Mouse (Mus musculus): ENCODE results near the gene Prrt1. TPM values are rescaled to one million over a fixed set of nuclear protein-coding genes. Genes with fewer than 3 reads are reported as not detected.

Gene Prrt1
- 3.8 TPM for polyA plus RNA-seq (2017; shearing (Covaris generic))

GRCm38 (mm10) chr17:34629221-34629751 lies at the start of gene Prrt1:
Prrt1 (plus strand) TSS chr17:34629533.

GRCm38 (mm10) chr17:34589681-34590101 lies 39.6 kb upstream of the Prrt1 start, which contains the start of gene Gpsm3:
Gpsm3 (plus strand) TSS chr17:34589806.

GRCm38 (mm10) chr17:34591029-34591993 lies 38.0 kb upstream of the Prrt1 start, which contains the start of gene Pbx2:
Pbx2 (plus strand) TSS chr17:34591266.

GRCm38 (mm10) chr17:34597566-34598095 lies 31.7 kb upstream of the Prrt1 start, which contains the start of gene Ager:
Ager (plus strand) TSS chr17:34597862.

GRCm38 (mm10) chr17:34603375-34604060 lies 25.8 kb upstream of the Prrt1 start, which contains the start of gene Rnf5:
Rnf5 (minus strand) TSS chr17:34603690.

GRCm38 (mm10) chr17:34604061-34604508 lies 25.2 kb upstream of the Prrt1 start, which contains the start of gene Agpat1:
Agpat1 (plus strand) TSS chr17:34604262.

GRCm38 (mm10) chr17:34615871-34616270 lies 13.5 kb upstream of the Prrt1 start, which contains the start of gene Egfl8:
Egfl8 (minus strand) TSS chr17:34615971.

GRCm38 (mm10) chr17:34627943-34628643 lies 1.2 kb upstream of the Prrt1 start, which contains the start of gene Ppt2:
Ppt2 (minus strand) TSS chr17:34628510.

GRCm38 (mm10) chr17:34644608-34645007 lies 15.3 kb downstream of the Prrt1 start, which contains the start of gene Fkbpl:
Fkbpl (plus strand) TSS chr17:34644764.

GRCm38 (mm10) chr17:34646906-34647787 lies 17.8 kb downstream of the Prrt1 start, which contains the start of gene Atf6b:
Atf6b (plus strand) TSS chr17:34647146.

GRCm38 (mm10) chr17:34670235-34670634 lies 40.9 kb downstream of the Prrt1 start, which contains the start of gene Tnxb:
Tnxb (plus strand) TSS chr17:34670535.

Other genes with a start within 250 kb of the Prrt1 start
- gene BC051142, start 230.7 kb upstream of the Prrt1 start, polyA plus RNA-seq (2017; shearing (Covaris generic)) = 0.74 TPM
- gene Btnl4, start 152.2 kb upstream of the Prrt1 start, polyA plus RNA-seq (2017; shearing (Covaris generic)) = 0.40 TPM
- gene Btnl6, start 112.2 kb upstream of the Prrt1 start, polyA plus RNA-seq (2017; shearing (Covaris generic)) = 0.34 TPM
- gene Notch4, start 65.3 kb upstream of the Prrt1 start, polyA plus RNA-seq (2017; shearing (Covaris generic)) = 0.06 TPM
- gene Gpsm3, start 39.7 kb upstream of the Prrt1 start, polyA plus RNA-seq (2017; shearing (Covaris generic)) = 285 TPM
- 12.8 TPM for gene Pbx2, start 38.3 kb upstream of the Prrt1 start, polyA plus RNA-seq (2017; shearing (Covaris generic))
- gene Ager, start 31.7 kb upstream of the Prrt1 start, polyA plus RNA-seq (2017; shearing (Covaris generic)) = 2.7 TPM
- 115 TPM for gene Rnf5, start 25.8 kb upstream of the Prrt1 start, polyA plus RNA-seq (2017; shearing (Covaris generic))
- 32.6 TPM for gene Agpat1, start 25.3 kb upstream of the Prrt1 start, polyA plus RNA-seq (2017; shearing (Covaris generic))
- 3.8 TPM for gene Egfl8, start 13.6 kb upstream of the Prrt1 start, polyA plus RNA-seq (2017; shearing (Covaris generic))
- 28.1 TPM for gene Ppt2, start 1.0 kb upstream of the Prrt1 start, polyA plus RNA-seq (2017; shearing (Covaris generic))
- gene Fkbpl, start 15.2 kb downstream of the Prrt1 start, polyA plus RNA-seq (2017; shearing (Covaris generic)) = 5.5 TPM
- 95.5 TPM for gene Atf6b, start 17.6 kb downstream of the Prrt1 start, polyA plus RNA-seq (2017; shearing (Covaris generic))
- gene Tnxb, start 41.0 kb downstream of the Prrt1 start, polyA plus RNA-seq (2017; shearing (Covaris generic)) = not detected
- gene C4b, start 114.3 kb downstream of the Prrt1 start, polyA plus RNA-seq (2017; shearing (Covaris generic)) = not detected
- gene Cyp21a1, start 175.0 kb downstream of the Prrt1 start, polyA plus RNA-seq (2017; shearing (Covaris generic)) = not detected
- gene Stk19, start 207.4 kb downstream of the Prrt1 start, polyA plus RNA-seq (2017; shearing (Covaris generic)) = 38.5 TPM
- gene Dxo, start 207.5 kb downstream of the Prrt1 start, polyA plus RNA-seq (2017; shearing (Covaris generic)) = 96.4 TPM
- 169 TPM for gene Skiv2l, start 220.7 kb downstream of the Prrt1 start, polyA plus RNA-seq (2017; shearing (Covaris generic))
- gene Nelfe, start 220.9 kb downstream of the Prrt1 start, polyA plus RNA-seq (2017; shearing (Covaris generic)) = 48.6 TPM
- gene Cfb, start 233.0 kb downstream of the Prrt1 start, polyA plus RNA-seq (2017; shearing (Covaris generic)) = 1.4 TPM
- gene Zbtb12, start 249.9 kb downstream of the Prrt1 start, polyA plus RNA-seq (2017; shearing (Covaris generic)) = 0.66 TPM